Mouse (Mus musculus): ENCODE results near the gene Rgs14. TPM values are rescaled to one million over a fixed set of nuclear protein-coding genes. Genes with fewer than 3 reads are reported as not detected.

Gene Rgs14
- polyA plus RNA-seq, 1 experiment, result 14.6 TPM

GRCm38 (mm10) chr13:55392933-55393332 is 23.4 kb downstream of the Rgs14 start:
- H3K4me1 ChIP-seq (ENCODE audit: control insufficient read depth, insufficient read depth, insufficient read length, low read length), result peaks cover 17% of the 10 kb centered on the region
- no peak overlapping the region for H3K4me3 ChIP-seq (ENCODE audit: low read depth, low read length)
- WGBS, result 76% methylated on average over 4 of the region's 4 CpGs
- H3K27me3 ChIP-seq (ENCODE audit: control insufficient read depth, insufficient read depth, low read length), result no peaks in the 10 kb centered on the region
- no peaks in the 10 kb centered on the region for H3K36me3 ChIP-seq (ENCODE audit: control insufficient read depth, insufficient read depth, low read length)
- peak; percentile 65; the same call in 1 of the 2 replicates for TF ChIP-seq CTCF (IDR thresholded peaks at IDR 0.05; ENCODE audit: extremely low read depth, insufficient read length, insufficient replicate concordance, low read depth, low read length)
- TF ChIP-seq POLR2A (IDR thresholded peaks at IDR 0.05; ENCODE audit: low read depth, low read length), result no peak
- peak overlapping the region; percentile 86; the same call in 1 of the 2 replicates for H3K27ac ChIP-seq (ENCODE audit: insufficient read depth, low read depth, low read length)

- WGBS, result 80% methylated on average over 1 of the region's 1 CpGs
- H3K36me3 ChIP-seq (ENCODE audit: control insufficient read depth, insufficient read depth, low read length), result no peaks in the 10 kb centered on the region
- no peak for TF ChIP-seq CTCF (IDR thresholded peaks at IDR 0.05; ENCODE audit: extremely low read depth, insufficient read length, insufficient replicate concordance, low read depth, low read length)
- no peak for TF ChIP-seq POLR2A (IDR thresholded peaks at IDR 0.05; ENCODE audit: low read depth, low read length)
- peaks cover 21% of the 10 kb centered on the region for H3K4me1 ChIP-seq (ENCODE audit: control insufficient read depth, insufficient read depth, insufficient read length, low read length)
- H3K4me3 ChIP-seq (ENCODE audit: low read depth, low read length), result no peak within 1 kb of the TSS
- H3K27me3 ChIP-seq (ENCODE audit: control insufficient read depth, insufficient read depth, low read length), result no peaks in the 10 kb centered on the region
- H3K27ac ChIP-seq (ENCODE audit: insufficient read depth, low read depth, low read length), result no peak within 1 kb of the TSS; the same call in 1 of the 2 replicates
Observed at GRCm38 (mm10) chr13:55398088-55398487, 28.6 kb downstream of the Rgs14 start, which contains the start of gene Slc34a1. Slc34a1 (plus strand) TSS chr13:55398187.

DNA sequence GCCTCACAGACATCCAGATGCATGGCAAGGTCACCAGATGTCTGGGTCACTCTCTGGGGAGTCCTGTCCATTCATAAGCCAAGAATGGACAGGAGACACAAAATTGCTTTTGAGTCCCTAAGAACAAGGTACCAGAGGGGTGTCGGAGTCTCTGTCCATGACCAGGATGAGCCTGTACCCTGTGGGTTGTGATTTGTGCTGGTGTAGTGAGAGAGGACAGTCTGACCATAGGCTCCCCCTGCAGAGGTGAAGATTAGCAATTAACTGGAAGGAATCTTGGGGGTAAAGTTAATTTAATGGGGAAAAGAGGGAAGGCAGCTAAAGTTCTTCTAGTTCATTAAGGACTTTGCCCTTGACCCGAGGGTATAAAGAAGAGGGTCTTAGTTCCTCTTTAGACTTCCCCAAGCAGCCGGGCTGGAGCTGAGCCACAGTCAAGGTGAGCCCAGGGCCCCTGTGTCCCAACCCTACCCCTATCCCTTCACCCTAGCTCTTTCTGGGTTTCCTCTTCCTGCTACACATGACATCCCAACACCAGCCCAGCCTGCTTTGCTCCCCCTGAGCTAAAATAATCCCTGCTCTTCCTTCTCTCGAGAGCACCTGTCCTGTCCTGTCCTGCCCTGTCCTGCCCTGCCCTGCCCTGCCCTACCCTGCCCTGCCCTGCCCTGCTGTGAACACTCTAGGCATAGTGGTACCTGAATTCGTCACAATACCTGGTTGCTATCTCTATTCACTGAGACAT is 29.9 kb downstream of the Rgs14 start:
- H3K27me3 ChIP-seq (ENCODE audit: control insufficient read depth, insufficient read depth, low read length), result no peaks in the 10 kb centered on the region
- peak overlapping the region; percentile 62 for H3K27ac ChIP-seq (ENCODE audit: insufficient read depth, low read depth, low read length)
- H3K36me3 ChIP-seq (ENCODE audit: control insufficient read depth, insufficient read depth, low read length), result no peaks in the 10 kb centered on the region
- WGBS, result 24% methylated on average over 5 of the region's 5 CpGs
- no peak; the same call in 1 of the 2 replicates for TF ChIP-seq POLR2A (IDR thresholded peaks at IDR 0.05; ENCODE audit: low read depth, low read length)
- TF ChIP-seq CTCF (IDR thresholded peaks at IDR 0.05; ENCODE audit: extremely low read depth, insufficient read length, insufficient replicate concordance, low read depth, low read length), result no peak
- H3K4me1 ChIP-seq (ENCODE audit: control insufficient read depth, insufficient read depth, insufficient read length, low read length), result peaks cover 18% of the 10 kb centered on the region
- H3K4me3 ChIP-seq (ENCODE audit: low read depth, low read length), result no peak overlapping the region

DNA sequence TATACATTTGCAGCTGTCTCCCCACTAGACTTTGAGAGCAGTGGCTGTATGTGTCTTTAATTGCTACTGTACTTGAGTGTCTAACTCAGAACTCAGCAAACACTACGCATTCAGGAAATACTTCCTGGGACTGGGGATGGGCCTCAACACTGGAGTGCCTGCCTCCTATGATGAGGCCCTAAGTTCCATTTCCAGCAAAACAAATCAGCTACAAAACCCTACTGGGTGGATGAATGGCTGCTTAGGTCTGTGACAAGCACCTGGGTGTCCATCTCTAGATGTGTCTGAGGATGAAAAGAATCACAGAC is 30.5 kb downstream of the Rgs14 start:
- H3K36me3 ChIP-seq (ENCODE audit: control insufficient read depth, insufficient read depth, low read length), result no peaks in the 10 kb centered on the region
- no peak overlapping the region for H3K4me3 ChIP-seq (ENCODE audit: low read depth, low read length)
- H3K4me1 ChIP-seq (ENCODE audit: control insufficient read depth, insufficient read depth, insufficient read length, low read length), result peaks cover 18% of the 10 kb centered on the region
- 20% methylated on average over 1 of the region's 1 CpGs for WGBS
- TF ChIP-seq POLR2A (IDR thresholded peaks at IDR 0.05; ENCODE audit: low read depth, low read length) (no peak), CTCF (IDR thresholded peaks at IDR 0.05; ENCODE audit: extremely low read depth, insufficient read length, insufficient replicate concordance, low read depth, low read length) (no peak)
- H3K27me3 ChIP-seq (ENCODE audit: control insufficient read depth, insufficient read depth, low read length), result no peaks in the 10 kb centered on the region
- H3K27ac ChIP-seq (ENCODE audit: insufficient read depth, low read depth, low read length), result peak overlapping the region; percentile 50

DNA sequence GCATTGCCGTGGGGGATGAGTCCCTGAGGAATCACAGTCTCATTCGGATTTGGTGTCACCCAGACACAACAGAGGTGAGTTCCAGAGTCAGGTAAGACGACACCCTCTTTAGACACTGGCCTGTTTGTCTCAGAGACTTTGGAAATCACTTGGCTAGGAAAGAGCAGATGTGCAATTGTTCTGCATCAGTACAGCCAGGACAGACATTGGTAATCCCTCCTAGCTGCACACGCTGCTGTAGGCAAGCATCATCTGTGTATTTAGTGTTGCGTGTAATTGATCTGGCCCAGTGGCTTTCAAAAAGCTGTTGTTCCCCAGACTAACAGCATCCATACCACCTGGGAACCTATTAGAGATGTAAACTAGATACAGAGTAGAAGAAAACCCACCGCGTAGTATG is 33.7 kb downstream of the Rgs14 start:
- no peak overlapping the region for H3K4me3 ChIP-seq (ENCODE audit: low read depth, low read length)
- no peaks in the 10 kb centered on the region for H3K27me3 ChIP-seq (ENCODE audit: control insufficient read depth, insufficient read depth, low read length)
- H3K4me1 ChIP-seq (ENCODE audit: control insufficient read depth, insufficient read depth, insufficient read length, low read length), result peaks cover 20% of the 10 kb centered on the region
- no peaks in the 10 kb centered on the region for H3K36me3 ChIP-seq (ENCODE audit: control insufficient read depth, insufficient read depth, low read length)
- WGBS, result 73% methylated on average over 7 of the region's 7 CpGs
- H3K27ac ChIP-seq (ENCODE audit: insufficient read depth, low read depth, low read length), result no peak overlapping the region
- TF ChIP-seq POLR2A (IDR thresholded peaks at IDR 0.05; ENCODE audit: low read depth, low read length) (no peak), CTCF (IDR thresholded peaks at IDR 0.05; ENCODE audit: extremely low read depth, insufficient read length, insufficient replicate concordance, low read depth, low read length) (no peak)

GRCm38 (mm10) chr13:55403935-55404852 is 34.7 kb downstream of the Rgs14 start:
- WGBS, result 64% methylated on average over 15 of the region's 15 CpGs
- Histone ChIP-seq H3K27me3 (ENCODE audit: control insufficient read depth, insufficient read depth, low read length) (no peaks in the 10 kb centered on the region), H3K27ac (ENCODE audit: insufficient read depth, low read depth, low read length) (no peak overlapping the region), H3K36me3 (ENCODE audit: control insufficient read depth, insufficient read depth, low read length) (no peaks in the 10 kb centered on the region), H3K4me1 (ENCODE audit: control insufficient read depth, insufficient read depth, insufficient read length, low read length) (peaks cover 16% of the 10 kb centered on the region), H3K4me3 (ENCODE audit: low read depth, low read length) (no peak overlapping the region)
- TF ChIP-seq POLR2A (IDR thresholded peaks at IDR 0.05; ENCODE audit: low read depth, low read length) (no peak), CTCF (IDR thresholded peaks at IDR 0.05; ENCODE audit: extremely low read depth, insufficient read length, insufficient replicate concordance, low read depth, low read length) (no peak)
